Mouse (Mus musculus) hindlimb bud, embryonic 11.5 days (tissue): Measurements from ENCODE around the gene E4f1.

ENCODE experiments used
- DNase-seq: peaks from one replicate; pipeline ENCODE4 v3.0.0-alpha.2; 2012; ENCODE audit warnings: low read depth, low spot score; ENCODE audit errors: extremely low spot score

E4f1 gene

GRCm38 (mm10) chr17:24416051-24416652, 54.0 kb downstream of the E4f1 start:
- no peak for DNase-seq

- no peak for DNase-seq
These were observed 55.1 kb downstream of the E4f1 start for GRCm38 (mm10) chr17:24415011-24415410.

- peak; percentile 98 for DNase-seq
These were observed 55.7 kb downstream of the E4f1 start, which contains the start of gene Rnps1 for GRCm38 (mm10) chr17:24414230-24414976. Rnps1 (plus strand) TSS chr17:24414565.

- no peak for DNase-seq
These were observed 56.4 kb downstream of the E4f1 start for GRCm38 (mm10) chr17:24413557-24414211.

GRCm38 (mm10) chr17:24407116-24407803, 62.9 kb downstream of the E4f1 start:
- DNase-seq, result no peak

- no peak for DNase-seq
These were observed 67.7 kb downstream of the E4f1 start for GRCm38 (mm10) chr17:24402371-24402770.

GRCm38 (mm10) chr17:24394456-24394855, 75.7 kb downstream of the E4f1 start:
- no peak for DNase-seq
